Mouse (Mus musculus) bone marrow macrophage, adult 2 months (primary cell): ENCODE results near the gene Wdr70.

Source experiments
- CTCF ChIP-seq: IDR thresholded peaks from 2 replicates; pipeline ENCODE4 v1.5.1; 2012; ENCODE audit warnings: low read depth, mild to moderate bottlenecking, low read length, moderate library complexity
- POLR2A ChIP-seq: IDR thresholded peaks from 2 replicates; pipeline ENCODE4 v1.6.1; 2012; ENCODE audit warnings: mild to moderate bottlenecking, low read depth, low read length, borderline replicate concordance

GRCm38 (mm10) chr15:7976775-7977174 lies 122.2 kb downstream of the Wdr70 start:
- TF ChIP-seq CTCF (no peak), POLR2A (no peak)
